Mouse (Mus musculus): ENCODE results near the gene Syngap1. TPM values are rescaled to one million over a fixed set of nuclear protein-coding genes. Genes with fewer than 3 reads are reported as not detected.
A peak's percentile ranks its signal among the peaks of the same experiment; 100 is the strongest.

Gene Syngap1
- total RNA-seq, 2 experiments from 2014 or later: 20.8 to 23.8 TPM

GRCm38 (mm10) chr17:26936453-26936852 lies 4.6 kb upstream of the Syngap1 start:
- no peak for DNase-seq (ENCODE audit: low spot score in 2 of 2)

DNA sequence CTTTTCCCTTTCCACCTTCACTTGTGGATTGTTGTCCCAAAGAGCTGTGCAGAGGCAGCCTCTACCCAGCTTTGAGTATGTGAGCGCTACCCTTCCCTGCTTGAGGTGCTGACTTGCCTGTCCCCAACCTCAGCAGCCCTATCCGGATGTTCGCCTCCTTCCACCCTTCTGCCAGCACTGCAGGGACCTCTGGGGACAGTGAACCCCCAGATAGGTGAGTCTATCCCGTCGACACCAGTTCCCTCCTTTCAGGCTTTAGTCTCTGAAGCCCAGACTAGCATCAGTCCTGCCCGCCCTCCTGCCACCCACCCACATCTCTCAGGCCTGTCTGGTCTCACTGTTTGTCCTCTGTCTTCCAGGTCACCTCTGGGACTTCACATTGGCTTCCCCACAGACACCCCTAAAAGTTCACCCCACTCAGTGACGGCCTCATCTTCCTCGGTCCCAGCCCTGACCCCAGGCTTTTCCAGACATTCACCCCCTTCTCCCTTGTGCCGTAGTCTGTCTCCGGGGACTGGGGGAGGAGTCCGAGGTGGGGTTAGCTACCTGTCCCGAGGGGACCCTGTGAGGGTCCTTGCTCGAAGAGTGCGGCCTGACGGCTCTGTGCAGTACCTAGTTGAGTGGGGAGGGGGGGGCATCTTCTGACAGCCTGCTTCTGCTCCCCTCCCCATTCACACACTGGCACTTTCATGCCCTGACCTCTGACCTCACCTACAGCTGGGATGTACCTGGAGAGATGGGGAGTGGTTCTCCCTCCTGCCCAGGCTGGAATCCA lies 3.9 kb upstream of the Syngap1 start:
- DNase-seq (ENCODE audit: low spot score in 2 of 2): no peak

DNA sequence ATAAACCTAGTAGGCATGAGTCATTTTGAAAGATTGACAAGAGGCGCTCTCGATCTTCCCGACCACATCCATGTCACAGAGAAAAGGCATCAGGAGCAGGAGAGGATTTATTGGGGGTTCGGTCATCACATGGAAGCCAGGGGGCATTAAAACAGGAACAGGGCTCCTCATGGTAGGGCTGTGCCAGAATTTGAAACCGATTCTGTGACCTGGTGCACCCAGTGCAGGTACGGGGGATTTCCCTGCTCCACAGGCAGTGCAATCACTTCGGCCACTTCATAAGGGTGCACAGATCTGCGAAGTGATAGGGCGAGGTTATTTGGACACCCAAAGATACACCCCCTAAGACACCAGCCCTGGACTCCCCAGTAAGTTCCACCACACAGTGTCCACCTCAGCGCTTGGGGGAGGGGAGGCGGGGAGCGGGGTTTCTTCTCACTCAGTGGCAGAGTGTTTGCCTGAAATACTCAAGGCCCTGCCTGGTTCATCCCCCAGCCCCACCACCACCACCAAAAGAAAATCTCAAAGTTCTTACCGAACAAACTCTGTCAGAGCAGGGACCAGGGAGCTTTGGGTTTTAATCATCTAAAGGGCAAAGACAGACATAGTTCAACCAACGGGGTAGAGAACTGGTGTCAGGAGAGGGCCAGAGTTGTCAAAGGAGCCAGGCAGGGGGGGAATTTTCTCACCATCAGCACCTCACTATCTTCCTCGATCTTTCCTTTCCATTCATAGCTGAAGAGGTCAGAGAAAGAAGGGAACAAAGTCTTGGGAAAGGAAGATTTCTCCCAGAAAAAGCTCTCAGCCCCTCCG lies 3.0 kb upstream of the Syngap1 start:
- DNase-seq (ENCODE audit: low spot score in 2 of 2): no peak

DNA sequence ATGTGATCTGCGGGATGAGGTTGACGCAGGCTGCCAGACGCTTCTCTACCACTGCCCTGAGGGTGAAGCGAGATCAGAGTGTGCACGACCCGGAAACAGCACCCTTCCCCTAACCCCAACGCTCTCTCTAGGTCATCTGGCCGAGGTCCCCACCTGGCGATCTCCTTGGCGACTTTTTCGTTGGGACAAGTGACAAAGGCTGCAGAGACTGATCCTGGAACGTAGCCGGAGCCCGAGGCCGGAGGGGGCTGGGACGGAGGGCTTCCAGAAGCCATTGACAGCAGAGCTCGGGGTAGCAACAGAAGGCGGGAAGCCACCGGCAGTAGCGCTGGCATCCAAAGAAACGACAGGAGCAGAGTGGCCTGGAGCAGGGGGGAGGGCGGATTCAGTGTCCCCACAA lies 2.3 kb upstream of the Syngap1 start:
- DNase-seq (ENCODE audit: low spot score in 2 of 2): no peak

GRCm38 (mm10) chr17:26939178-26939972 lies 1.7 kb upstream of the Syngap1 start, which contains the start of gene Cuta:
Gene Cuta, minus strand, starts transcription at chr17:26939569.
- peak; percentile 94 to 99 for DNase-seq (ENCODE audit: low spot score in 2 of 2)

GRCm38 (mm10) chr17:26939973-26940300 lies 1.1 kb upstream of the Syngap1 start:
- no peak for DNase-seq (ENCODE audit: low spot score in 2 of 2)

GRCm38 (mm10) chr17:26941841-26942570 lies 953 bp downstream of the Syngap1 start:
- DNase-seq (ENCODE audit: low spot score in 2 of 2): no peak

GRCm38 (mm10) chr17:26945824-26946495 lies 4.9 kb downstream of the Syngap1 start:
- no peak for DNase-seq (ENCODE audit: low spot score in 2 of 2)

- DNase-seq (ENCODE audit: low spot score in 2 of 2): peak; percentile 73 to 82
Observed at GRCm38 (mm10) chr17:26946567-26946966, 5.5 kb downstream of the Syngap1 start.

DNA sequence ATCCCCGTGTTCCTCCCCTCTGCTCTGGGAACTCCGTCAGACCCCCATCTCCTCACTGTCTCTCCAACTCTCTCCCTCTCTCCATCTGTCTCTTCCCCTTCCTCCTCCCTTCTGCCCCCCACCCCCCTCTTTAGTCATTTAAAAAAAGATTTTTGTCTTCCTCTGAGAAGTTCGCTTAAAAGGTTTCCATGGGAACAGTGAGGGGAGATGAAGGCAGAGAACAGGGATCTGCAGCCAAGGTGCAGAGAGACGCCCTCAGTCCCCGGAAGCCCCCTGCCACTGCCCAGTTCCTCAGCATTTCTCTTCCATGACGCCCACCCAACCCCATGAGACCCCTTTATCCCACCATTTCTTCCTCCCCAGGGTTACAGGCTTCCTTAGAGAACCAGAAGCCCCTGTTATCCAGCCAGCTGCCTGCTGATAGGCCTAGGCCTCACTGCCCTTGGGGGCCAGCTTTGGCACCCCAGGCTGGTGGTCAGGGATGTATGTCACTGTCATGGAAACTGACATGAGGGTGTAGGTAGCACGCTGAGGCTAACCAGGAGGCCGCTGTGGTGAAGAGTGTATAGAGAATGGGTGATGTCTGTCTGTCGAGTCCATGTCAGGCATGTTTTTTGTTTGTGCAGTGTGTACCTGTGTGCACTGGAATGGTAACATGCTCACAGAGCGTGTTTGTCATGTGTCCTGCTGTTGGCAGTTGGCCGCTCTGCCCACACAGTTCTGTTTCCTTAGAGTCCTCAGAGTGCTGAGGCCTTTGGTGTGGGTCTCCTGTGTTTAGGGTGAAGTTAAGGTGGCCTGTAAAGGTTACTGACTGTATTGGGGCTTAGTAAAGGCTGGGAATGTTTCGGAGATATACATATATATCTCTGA lies 6.4 kb downstream of the Syngap1 start:
- DNase-seq (ENCODE audit: low spot score in 2 of 2): no peak

- peak in 1 of 2 experiments; percentile 49 for DNase-seq (ENCODE audit: low spot score in 2 of 2)
Observed at GRCm38 (mm10) chr17:26948316-26949050, 7.4 kb downstream of the Syngap1 start.

- no peak for DNase-seq (ENCODE audit: low spot score in 2 of 2)
Observed at GRCm38 (mm10) chr17:26949051-26949577, 8.1 kb downstream of the Syngap1 start.

DNA sequence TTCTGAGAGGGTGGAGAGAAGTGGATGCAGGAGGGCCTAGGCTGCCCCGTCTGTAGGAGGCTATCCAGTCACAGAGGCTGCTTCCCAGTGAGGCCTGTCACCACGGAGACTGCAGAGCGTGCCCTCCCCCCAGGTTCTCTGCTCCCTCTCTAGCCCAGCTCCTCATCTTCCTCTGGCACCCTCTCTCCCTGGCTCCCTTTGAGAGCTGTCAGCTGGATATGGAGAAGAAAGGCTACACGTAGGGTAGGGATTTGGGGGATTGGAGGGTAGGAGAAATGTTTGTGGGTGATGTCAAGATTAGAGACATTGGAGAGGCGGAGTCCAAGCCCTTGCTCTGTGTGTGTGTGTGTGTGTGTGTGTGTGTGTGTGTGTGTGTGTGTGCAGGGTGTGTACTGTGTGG lies 8.8 kb downstream of the Syngap1 start:
- DNase-seq (ENCODE audit: low spot score in 2 of 2): no peak

- no peak for DNase-seq (ENCODE audit: low spot score in 2 of 2)
Observed at GRCm38 (mm10) chr17:26950560-26951288, 9.7 kb downstream of the Syngap1 start.

DNA sequence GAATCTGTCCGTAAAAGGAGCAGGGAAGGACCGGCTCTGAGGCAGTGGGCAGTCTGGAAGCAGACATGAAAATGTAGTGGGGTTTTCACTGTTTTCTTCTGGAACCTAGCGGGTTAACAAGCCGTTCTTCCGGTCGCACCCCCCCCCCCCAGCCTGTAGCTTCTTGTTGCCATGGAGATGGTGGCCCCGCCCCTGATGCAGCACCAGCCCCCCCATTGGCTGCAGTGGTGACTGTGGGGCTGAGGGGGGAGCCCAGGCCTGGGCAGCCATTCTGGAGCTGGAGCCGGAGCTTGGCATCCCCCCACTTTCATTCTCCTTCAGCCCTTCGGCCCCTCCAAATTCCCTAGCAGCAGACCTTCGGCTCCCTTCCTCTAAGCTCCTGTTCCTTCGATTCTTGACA lies 10.4 kb downstream of the Syngap1 start:
- peak; percentile 65 to 80 for DNase-seq (ENCODE audit: low spot score in 2 of 2)

- no peak for DNase-seq (ENCODE audit: low spot score in 2 of 2)
Observed at GRCm38 (mm10) chr17:26951952-26952877, 11.2 kb downstream of the Syngap1 start.

GRCm38 (mm10) chr17:26953201-26953600 lies 12.1 kb downstream of the Syngap1 start:
- DNase-seq (ENCODE audit: low spot score in 2 of 2): no peak
